Mouse (Mus musculus): ENCODE results near the gene Acads.

The Acads gene

DNA sequence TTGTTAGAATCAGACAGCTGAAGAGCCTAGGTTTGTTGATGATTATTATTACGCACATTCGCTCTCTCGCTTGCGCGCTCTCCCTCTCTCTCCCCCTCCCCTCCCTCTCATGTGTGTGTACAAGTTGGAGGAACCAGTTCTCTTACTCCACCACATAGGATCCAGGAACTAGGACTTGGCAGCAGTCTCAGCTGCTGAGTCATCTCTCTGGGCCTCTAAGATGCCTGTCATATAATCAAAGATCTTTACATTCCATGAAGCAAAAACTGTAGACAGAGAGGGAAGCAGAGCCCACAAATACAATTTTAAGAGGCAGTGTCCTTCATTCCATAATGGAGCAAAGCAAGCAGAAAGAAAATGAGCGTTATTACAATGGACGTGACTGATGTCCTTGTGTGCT lies 47.0 kb downstream of the Acads start:
- no peak for DNase-seq (ENCODE audit: low read depth, low spot score)

DNA sequence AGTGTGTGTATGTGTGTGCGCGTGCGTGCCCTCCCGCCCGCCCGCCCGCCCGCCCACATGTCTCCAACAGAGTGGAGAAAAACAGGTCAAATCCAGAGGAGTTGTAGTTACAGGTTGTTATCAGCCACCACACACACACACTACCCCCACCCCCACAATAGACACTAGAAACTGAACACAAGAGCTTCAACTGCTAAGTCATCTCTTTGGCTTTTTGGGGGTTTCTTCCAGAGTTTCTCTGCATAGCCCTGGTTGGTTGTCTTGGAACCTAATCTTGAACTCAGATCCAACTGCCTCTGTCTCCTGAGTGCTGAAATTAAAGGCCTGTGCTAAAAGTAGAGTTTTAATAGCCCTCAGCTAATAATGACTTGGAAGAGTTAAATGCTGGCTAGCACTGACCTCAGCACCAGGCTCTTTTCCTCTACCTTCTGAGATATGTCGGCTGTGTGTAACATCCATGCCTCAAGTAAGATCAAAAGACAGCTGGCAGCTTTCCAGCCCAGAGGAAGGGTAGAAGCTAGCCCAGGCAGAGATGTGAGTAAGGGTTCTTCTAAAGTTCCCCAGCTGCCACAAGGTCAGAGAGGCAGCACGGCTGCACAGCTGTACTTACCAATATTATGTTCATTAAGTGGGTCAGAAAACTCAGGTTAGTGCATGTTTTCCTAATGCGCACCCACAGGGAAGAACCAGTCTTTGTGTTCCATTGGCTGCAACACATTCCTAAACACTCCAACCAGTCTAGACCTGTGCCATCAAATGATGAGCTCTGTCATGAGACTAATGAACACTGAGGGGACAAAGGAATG lies 47.8 kb downstream of the Acads start:
- no peak for DNase-seq (ENCODE audit: low read depth, low spot score)

DNA sequence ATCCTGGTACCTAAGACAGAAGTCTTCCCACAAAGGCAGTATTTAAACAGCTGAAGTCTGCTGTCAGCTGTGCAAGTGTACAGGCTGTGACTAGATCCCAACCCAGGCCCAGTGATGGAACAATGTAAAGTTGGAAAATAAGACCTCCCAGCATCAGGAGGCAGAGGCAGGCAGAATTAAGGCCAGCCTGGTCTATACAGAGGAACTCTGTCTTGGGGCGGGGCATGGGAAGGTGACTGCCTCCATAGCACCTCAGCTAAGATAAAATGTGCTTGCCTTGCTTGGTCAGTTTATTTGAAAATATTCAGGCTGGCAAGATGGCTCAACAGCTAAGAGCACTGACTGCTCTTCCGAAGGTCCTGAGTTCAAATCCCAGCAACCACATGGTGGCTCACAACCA lies 48.7 kb downstream of the Acads start:
- no peak for DNase-seq (ENCODE audit: low read depth, low spot score)

DNA sequence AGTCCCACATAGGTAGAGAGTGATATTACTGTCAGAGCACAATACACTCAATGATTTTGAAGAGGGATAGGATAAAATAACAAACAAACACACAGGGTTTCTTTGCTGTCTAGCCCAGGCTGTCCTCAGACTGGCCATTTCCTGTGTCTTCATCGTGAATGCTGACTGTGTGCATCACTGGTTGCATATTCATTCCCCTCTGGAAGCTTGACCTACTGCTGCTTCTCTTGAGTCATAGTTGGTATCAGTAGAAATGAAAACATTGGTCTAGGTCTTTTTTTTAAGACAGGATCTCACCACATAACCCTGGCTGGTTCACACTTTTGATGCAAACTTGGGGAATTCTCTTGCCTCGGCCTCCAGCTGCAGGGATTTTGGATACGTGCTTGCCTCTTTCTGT lies 49.5 kb downstream of the Acads start:
- no peak for DNase-seq (ENCODE audit: low read depth, low spot score)

DNA sequence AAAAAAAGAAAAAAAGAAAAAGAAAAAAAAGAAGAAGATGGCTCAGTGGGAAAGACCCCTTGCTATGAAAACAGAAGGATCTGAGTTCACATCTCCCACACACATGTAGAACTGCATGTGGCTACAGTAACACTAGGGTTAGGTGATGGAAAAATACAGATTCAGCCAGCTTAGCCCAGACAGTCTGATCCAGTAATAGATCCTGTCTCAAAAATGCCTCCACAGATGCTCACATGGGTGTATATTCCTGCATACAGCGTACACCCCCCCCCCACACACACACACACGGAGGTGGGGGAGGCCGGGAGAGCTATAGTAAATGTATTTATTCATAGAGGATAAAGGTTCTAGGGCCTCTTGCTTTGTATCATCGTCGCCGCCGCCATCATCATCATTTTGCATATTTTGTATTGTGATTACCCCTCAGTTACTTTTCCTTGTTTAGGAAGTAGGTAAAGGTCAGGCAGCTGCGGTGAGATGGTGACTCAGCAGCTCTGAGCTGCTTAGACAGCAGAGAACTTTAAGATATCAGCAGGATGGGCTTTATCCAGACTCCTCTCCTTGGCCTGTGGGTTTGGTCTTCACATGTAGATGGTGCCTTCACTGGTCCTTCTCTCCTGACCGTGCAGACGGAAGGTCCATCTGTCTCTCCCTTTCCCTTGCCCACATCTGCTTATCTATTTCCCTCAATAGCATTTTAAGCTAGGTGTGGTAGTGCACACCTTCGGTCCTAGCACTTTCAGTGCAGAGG lies 50.3 kb downstream of the Acads start:
- DNase-seq (ENCODE audit: low read depth, low spot score), result no peak

DNA sequence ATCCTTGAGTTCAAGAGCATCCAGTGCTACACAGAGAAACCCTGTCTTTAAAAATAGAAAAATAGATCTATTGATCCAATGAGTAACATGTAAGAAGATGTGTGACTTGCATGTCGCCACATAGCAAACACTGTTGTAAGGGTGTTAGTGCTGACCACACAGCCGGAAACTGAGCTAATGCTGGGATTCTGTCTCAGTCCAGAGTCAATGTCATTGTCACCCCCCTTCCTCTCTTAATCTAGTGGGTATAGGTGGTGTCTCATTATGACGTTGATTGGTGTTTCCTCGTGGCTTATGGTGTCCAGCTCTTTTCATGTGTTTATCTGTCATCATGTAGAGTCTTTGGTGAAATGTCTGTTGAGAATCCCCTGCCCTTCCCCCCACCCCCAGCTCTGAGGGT lies 52.9 kb downstream of the Acads start:
- no peak for DNase-seq (ENCODE audit: low read depth, low spot score)

DNA sequence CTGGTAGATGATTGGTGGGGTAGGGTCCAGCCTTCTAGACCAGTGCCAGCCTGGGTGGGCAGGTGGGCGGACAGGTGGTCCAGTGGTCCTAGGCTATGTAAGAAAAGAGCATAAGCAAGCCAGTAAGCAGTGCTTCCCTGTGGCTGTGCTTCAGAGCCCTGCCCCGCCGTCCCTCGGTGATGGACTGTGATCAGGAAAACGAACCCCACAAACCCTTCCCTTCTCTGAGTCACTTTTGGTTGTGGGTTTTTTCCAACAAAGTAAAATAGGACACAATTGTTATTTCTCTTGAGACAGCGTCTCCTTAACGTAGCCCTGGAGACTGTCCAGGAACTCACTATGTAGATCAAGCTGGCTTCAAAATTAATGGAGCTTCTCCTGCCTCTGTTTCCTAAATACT lies 55.8 kb downstream of the Acads start:
- DNase-seq (ENCODE audit: low read depth, low spot score), result no peak

DNA sequence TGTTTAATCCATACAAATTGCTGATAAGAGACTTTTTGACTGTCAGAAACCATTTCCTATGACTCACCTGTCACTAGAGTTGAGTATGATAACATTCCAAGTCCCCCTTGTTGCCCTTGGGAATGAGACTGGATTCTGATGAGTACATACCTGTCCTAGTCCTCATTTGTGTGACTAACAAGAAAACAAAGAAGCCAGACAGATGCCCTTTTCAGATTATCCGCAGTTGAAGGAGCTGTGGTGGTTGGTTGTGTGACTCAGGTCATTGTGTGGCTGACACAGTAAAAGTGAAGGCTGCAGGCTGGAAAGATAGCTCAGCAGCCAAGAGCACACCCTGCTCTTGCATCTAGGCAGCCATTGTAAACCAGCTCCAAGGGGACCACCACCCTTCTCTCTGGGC lies 56.6 kb downstream of the Acads start:
- no peak for DNase-seq (ENCODE audit: low read depth, low spot score)

DNA sequence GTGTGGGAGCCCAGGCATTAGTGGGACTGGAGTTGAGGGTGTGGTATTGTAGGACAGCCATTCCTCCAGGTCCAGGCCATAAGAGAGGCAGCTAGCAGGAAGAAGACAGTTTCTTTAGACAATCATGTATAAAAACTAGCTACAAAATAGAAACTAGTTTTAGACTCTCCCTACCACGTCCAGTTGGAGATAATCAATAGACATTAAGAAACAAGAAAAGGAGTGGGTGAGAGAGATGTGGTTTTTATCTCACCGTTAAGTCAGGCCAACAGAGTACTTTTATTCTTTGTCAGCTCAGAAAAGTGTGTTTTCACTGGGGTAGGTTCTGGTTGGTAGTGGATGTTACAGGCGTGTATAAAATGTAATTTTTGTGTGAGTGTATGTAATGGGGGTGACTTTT lies 58.2 kb downstream of the Acads start:
- DNase-seq (ENCODE audit: low read depth, low spot score), result no peak

Data from CD4-positive helper T cell, adult 2 months (primary cell).